Mouse (Mus musculus): ENCODE data around the gene Mroh9. TPM values are rescaled to one million over a fixed set of nuclear protein-coding genes. Genes with fewer than 3 reads are reported as not detected.

Mroh9 gene
- total RNA-seq, 1 experiment from 2014 or later = not detected

GRCm38 (mm10) chr1:162986777-162987176, 98.7 kb downstream of the Mroh9 start:
- ATAC-seq (ENCODE audit: extremely low read depth, insufficient number of reproducible peaks, low FRiP score, poor library complexity, severe bottlenecking) = no peak

GRCm38 (mm10) chr1:162986121-162986748, 99.2 kb downstream of the Mroh9 start:
- ATAC-seq (ENCODE audit: extremely low read depth, insufficient number of reproducible peaks, low FRiP score, poor library complexity, severe bottlenecking) = no peak

- no peak for ATAC-seq (ENCODE audit: extremely low read depth, insufficient number of reproducible peaks, low FRiP score, poor library complexity, severe bottlenecking)
Measured at GRCm38 (mm10) chr1:162984428-162984827, 101.0 kb downstream of the Mroh9 start, which contains the start of gene Fmo3. Gene Fmo3, minus strand, starts transcription at chr1:162984528.

Other genes starting within 250 kb of the Mroh9 start
- 0.61 TPM in 1 of 2 replicates, not detected in the other for gene Fmo1, start 219.1 kb downstream of the Mroh9 start, total RNA-seq (2017)
- gene Fmo2, start 186.9 kb downstream of the Mroh9 start, total RNA-seq (2017) = 0.12 TPM in 1 of 2 replicates, not detected in the other
- not detected in 2 replicates for gene Fmo6, start 148.2 kb downstream of the Mroh9 start, total RNA-seq (2017)
- not detected in 2 replicates for gene Fmo3, start 101.1 kb downstream of the Mroh9 start, total RNA-seq (2017)
- 0.12 TPM in 1 of 2 replicates, not detected in the other for gene Prrx1, start 228.0 kb upstream of the Mroh9 start, total RNA-seq (2017)

All from neutrophil, adult 5-6 weeks (primary cell).